Mouse (Mus musculus) left cerebral cortex, adult 8-10 months (tissue): ENCODE results near the gene Rgs19. TPM values are rescaled to one million over a fixed set of nuclear protein-coding genes. Genes with fewer than 3 reads are reported as not detected.

Source experiments
- DNase-seq, 2 experiments: peaks; one replicate each; pipeline ENCODE4 v3.0.0; 2022; ENCODE audit warnings: low spot score in 2 of 2
- total RNA-seq, 4 experiments: library from RNA; stranded (reverse); gene quantifications; 2 replicates each; pipeline ENCODE4 v1.2.4; 2022

Rgs19 gene
- total RNA-seq, 4 experiments from 2014 or later: 21.9 to 35.9 (median 26.8) TPM

GRCm38 (mm10) chr2:181684713-181685112 lies 9.1 kb downstream of the Rgs19 start:
- no peak for DNase-seq

GRCm38 (mm10) chr2:181683381-181683780 lies 10.4 kb downstream of the Rgs19 start:
- DNase-seq: no peak

GRCm38 (mm10) chr2:181681978-181682377 lies 11.8 kb downstream of the Rgs19 start:
- no peak for DNase-seq

- peak in 1 of 2 experiments; percentile 32 for DNase-seq
These were observed 13.1 kb downstream of the Rgs19 start for GRCm38 (mm10) chr2:181680716-181681117.

GRCm38 (mm10) chr2:181679951-181680715 lies 13.6 kb downstream of the Rgs19 start, which contains the start of gene Tcea2:
Gene Tcea2, plus strand, starts transcription at chr2:181680310.
- peak; percentile 62 for DNase-seq

GRCm38 (mm10) chr2:181678780-181679179 lies 15.0 kb downstream of the Rgs19 start:
- DNase-seq: peak; percentile 63 to 82

GRCm38 (mm10) chr2:181677755-181678098 lies 16.1 kb downstream of the Rgs19 start:
- no peak for DNase-seq

GRCm38 (mm10) chr2:181677096-181677754 lies 16.6 kb downstream of the Rgs19 start:
- DNase-seq: no peak

- no peak for DNase-seq
These were observed 17.4 kb downstream of the Rgs19 start for GRCm38 (mm10) chr2:181676424-181676823.

- DNase-seq: peak in 1 of 2 experiments; percentile 52
These were observed 18.3 kb downstream of the Rgs19 start for GRCm38 (mm10) chr2:181675454-181675853.

GRCm38 (mm10) chr2:181674934-181675333 lies 18.8 kb downstream of the Rgs19 start:
- no peak for DNase-seq

- no peak for DNase-seq
These were observed 20.3 kb downstream of the Rgs19 start for GRCm38 (mm10) chr2:181673501-181673900.

- DNase-seq: no peak
These were observed 21.8 kb downstream of the Rgs19 start for GRCm38 (mm10) chr2:181671984-181672383.

- DNase-seq: no peak
These were observed 22.5 kb downstream of the Rgs19 start, which contains the start of gene Sox18 for GRCm38 (mm10) chr2:181671326-181671725. Gene Sox18, minus strand, starts transcription at chr2:181671640.

GRCm38 (mm10) chr2:181670913-181671311 lies 22.9 kb downstream of the Rgs19 start:
- no peak for DNase-seq

GRCm38 (mm10) chr2:181670285-181670912 lies 23.4 kb downstream of the Rgs19 start:
- no peak for DNase-seq

GRCm38 (mm10) chr2:181663298-181663630 lies 30.5 kb downstream of the Rgs19 start:
- DNase-seq: no peak

GRCm38 (mm10) chr2:181662620-181663297 lies 31.0 kb downstream of the Rgs19 start:
- no peak for DNase-seq

GRCm38 (mm10) chr2:181659609-181660055 lies 34.1 kb downstream of the Rgs19 start:
- peak; percentile 43 to 65 for DNase-seq

GRCm38 (mm10) chr2:181658930-181659555 lies 34.7 kb downstream of the Rgs19 start:
- peak in 1 of 2 experiments; percentile 70 for DNase-seq

GRCm38 (mm10) chr2:181658528-181658927 lies 35.2 kb downstream of the Rgs19 start:
- DNase-seq: no peak
